Mouse (Mus musculus) embryonic facial prominence, embryonic 14.5 days (tissue): ENCODE data around the gene Pmpca. TPM values are rescaled to one million over a fixed set of nuclear protein-coding genes. Genes with fewer than 3 reads are reported as not detected.
"Not testable (repeated sequence)": the region's sequence is repeated elsewhere in the genome, so short reads cannot be mapped to it uniquely, and the experiment has no call there.

Experiments used
- ATAC-seq: fragments of 200-750 bp; cut with Nextera tagmentation; 2 replicates; pipeline ENCODE4 v1.8.0; 2017; ENCODE audit warnings: low read depth, moderate number of reproducible peaks, moderate TSS enrichment
- DNase-seq: peaks from one replicate; pipeline ENCODE4 v3.0.0-alpha.2; 2015; ENCODE audit warnings: low spot score
- H3K27ac ChIP-seq: fragments of 300-500 bp; sonication (generic); replicated peaks from 2 replicates; pipeline ENCODE4 v1.5.1; 2014; ENCODE audit warnings: low read depth, mild to moderate bottlenecking, low read length, moderate library complexity
- H3K27me3 ChIP-seq: fragments of 300-500 bp; sonication (generic); replicated peaks from 2 replicates; pipeline ENCODE4 v1.6.1; 2014; ENCODE audit warnings: low read length; ENCODE audit not compliant: control insufficient read depth, insufficient read depth
- H3K36me3 ChIP-seq: fragments of 300-500 bp; sonication (generic); 2 replicates; pipeline ENCODE4 v1.6.1; 2014; ENCODE audit warnings: low read length, mixed read lengths; ENCODE audit not compliant: control insufficient read depth, insufficient read depth
- H3K4me1 ChIP-seq: fragments of 300-500 bp; sonication (generic); 2 replicates; pipeline ENCODE4 v1.6.1; 2014; ENCODE audit warnings: antibody characterized with exemption, low read length; ENCODE audit not compliant: control insufficient read depth, insufficient read depth
- H3K4me2 ChIP-seq: fragments of 300-500 bp; sonication (generic); 2 replicates; pipeline ENCODE4 v1.6.1; 2014; ENCODE audit warnings: low read depth, mild to moderate bottlenecking, low read length, moderate library complexity, mixed read lengths
- H3K4me3 ChIP-seq: fragments of 300-500 bp; sonication (generic); 2 replicates; pipeline ENCODE4 v1.5.1; 2014; ENCODE audit warnings: low read depth, mild to moderate bottlenecking, low read length
- H3K9ac ChIP-seq: fragments of 300-500 bp; sonication (generic); 2 replicates; pipeline ENCODE4 v1.6.1; 2014; ENCODE audit warnings: low read depth, mild to moderate bottlenecking, low read length, moderate library complexity, mixed read lengths
- H3K9me3 ChIP-seq: fragments of 300-500 bp; sonication (generic); 2 replicates; pipeline ENCODE4 v1.6.1; 2016; ENCODE audit warnings: low read length; ENCODE audit not compliant: control insufficient read depth
- WGBS: fragments of 180-500 bp; shearing (Covaris S2); extraction: QIAGEN DNeasy Blood & Tissue Kit; methylation state at CpG from one replicate; pipeline ENCODE4 v1.1.7; 2014; 5-methylcytosine and 5-hydroxymethylcytosine counted together
- polyA plus RNA-seq: library from polyadenylated mRNA; unstranded; fragments of >200 nt; fragmentation: Nextera tagmentation; extraction: Ambion mirVana; gene quantifications from 2 replicates; pipeline ENCODE4 v1.2.1, GENCODE M21; 2014

Gene Pmpca
- polyA plus RNA-seq, 1 experiment from 2014 or later: 71.9 TPM

GRCm38 (mm10) chr2:26362991-26363390 lies 26.1 kb upstream of the Pmpca start:
- no peak overlapping the region for H3K9ac ChIP-seq
- 83% methylated on average over 5 of the region's 5 CpGs for WGBS
- no peaks in the 10 kb centered on the region for H3K4me1 ChIP-seq
- H3K4me2 ChIP-seq: no peak overlapping the region
- DNase-seq: no peak
- no peak overlapping the region for H3K4me3 ChIP-seq
- no peaks in the 10 kb centered on the region for H3K9me3 ChIP-seq
- H3K36me3 ChIP-seq: peaks cover 50% of the 10 kb centered on the region
- H3K27ac ChIP-seq: no peak overlapping the region
- no peak for ATAC-seq
- H3K27me3 ChIP-seq: no peaks in the 10 kb centered on the region

- Histone ChIP-seq H3K9me3 (no peaks in the 10 kb centered on the region), H3K27me3 (no peaks in the 10 kb centered on the region), H3K27ac (no peak overlapping the region), H3K4me1 (no peaks in the 10 kb centered on the region), H3K4me2 (no peak overlapping the region), H3K9ac (no peak overlapping the region), H3K36me3 (peaks cover 55% of the 10 kb centered on the region), H3K4me3 (no peak overlapping the region)
- WGBS: 82% methylated on average over 3 of the region's 5 CpGs
- ATAC-seq: no peak
- DNase-seq: no peak
Observed at GRCm38 (mm10) chr2:26363481-26363880, 25.7 kb upstream of the Pmpca start.

GRCm38 (mm10) chr2:26364738-26365465 lies 24.2 kb upstream of the Pmpca start:
- H3K27ac ChIP-seq: peak overlapping the region; percentile 15; the same call in 1 of the 2 replicates
- whole genome bisulfite sequencing: 72% methylated on average over 10 of the region's 10 CpGs
- peaks cover 69% of the 10 kb centered on the region for H3K36me3 ChIP-seq
- no peaks in the 10 kb centered on the region for H3K9me3 ChIP-seq
- H3K9ac ChIP-seq: no peak overlapping the region
- H3K4me3 ChIP-seq: no peak overlapping the region
- H3K4me1 ChIP-seq: no peaks in the 10 kb centered on the region
- no peaks in the 10 kb centered on the region for H3K27me3 ChIP-seq
- ATAC-seq (no peak), DNase-seq (peak; percentile 61)
- H3K4me2 ChIP-seq: no peak overlapping the region

GRCm38 (mm10) chr2:26367911-26368310 lies 21.2 kb upstream of the Pmpca start:
- DNase-seq (no peak), ATAC-seq (no peak)
- Histone ChIP-seq H3K4me2 (no peak overlapping the region), H3K4me1 (no peaks in the 10 kb centered on the region), H3K36me3 (peaks cover 99% of the 10 kb centered on the region), H3K9ac (no peak overlapping the region), H3K9me3 (no peaks in the 10 kb centered on the region), H3K27ac (no peak overlapping the region), H3K4me3 (no peak overlapping the region), H3K27me3 (no peaks in the 10 kb centered on the region)
- 93% methylated on average over 6 of the region's 6 CpGs for whole genome bisulfite sequencing

- Histone ChIP-seq H3K9ac (no peak overlapping the region), H3K36me3 (peaks cover 100% of the 10 kb centered on the region), H3K9me3 (no peaks in the 10 kb centered on the region), H3K27me3 (no peaks in the 10 kb centered on the region), H3K4me2 (no peak overlapping the region), H3K27ac (no peak overlapping the region), H3K4me1 (no peaks in the 10 kb centered on the region), H3K4me3 (no peak overlapping the region)
- 88% methylated on average over 1 of the region's 1 CpGs for WGBS
- ATAC-seq (no peak), DNase-seq (no peak)
Observed at GRCm38 (mm10) chr2:26368572-26368971, 20.6 kb upstream of the Pmpca start.

GRCm38 (mm10) chr2:26372396-26372795 lies 16.7 kb upstream of the Pmpca start:
- H3K9ac ChIP-seq: no peak overlapping the region
- H3K4me3 ChIP-seq: no peak overlapping the region
- no peak for ATAC-seq
- no peaks in the 10 kb centered on the region for H3K4me1 ChIP-seq
- no peak overlapping the region for H3K27ac ChIP-seq
- DNase-seq: no peak
- H3K36me3 ChIP-seq: peaks cover 100% of the 10 kb centered on the region
- 97% methylated on average over 8 of the region's 8 CpGs for whole genome bisulfite sequencing
- H3K4me2 ChIP-seq: no peak overlapping the region
- H3K9me3 ChIP-seq: no peaks in the 10 kb centered on the region
- no peaks in the 10 kb centered on the region for H3K27me3 ChIP-seq

GRCm38 (mm10) chr2:26380131-26380771 lies 8.9 kb upstream of the Pmpca start, which contains the start of gene Snapc4:
Gene Snapc4 (minus strand): TSS chr2:26380653.
- Histone ChIP-seq H3K9me3 (no peaks in the 10 kb centered on the region), H3K4me2 (peak within 1 kb of the TSS; percentile 86), H3K4me1 (no peaks in the 10 kb centered on the region), H3K36me3 (peaks cover 61% of the 10 kb centered on the region), H3K27ac (peak within 1 kb of the TSS; percentile 63; the same call in 1 of the 2 replicates), H3K4me3 (peak within 1 kb of the TSS; percentile 79), H3K9ac (peak within 1 kb of the TSS; percentile 85), H3K27me3 (no peaks in the 10 kb centered on the region)
- ATAC-seq: peak; percentile 98
- under 1% methylated on average over 22 of the region's 38 CpGs for WGBS
- peak; percentile 95 for DNase-seq

GRCm38 (mm10) chr2:26380871-26381270 lies 8.3 kb upstream of the Pmpca start:
- WGBS: 40% methylated on average over 6 of the region's 6 CpGs
- not testable (repeated sequence) for H3K4me1 ChIP-seq, H3K27ac ChIP-seq, DNase-seq, H3K9me3 ChIP-seq, ATAC-seq, H3K27me3 ChIP-seq
- H3K4me2 ChIP-seq: peak overlapping the region; percentile 86
- peak overlapping the region; percentile 85 for H3K9ac ChIP-seq
- peak overlapping the region; percentile 79 for H3K4me3 ChIP-seq
- peaks cover 61% of the 10 kb centered on the region for H3K36me3 ChIP-seq
